Mouse (Mus musculus) gastrocnemius, adult 18-20 months (tissue): ENCODE measurements around the gene Rala. TPM values are rescaled to one million over a fixed set of nuclear protein-coding genes. Genes with fewer than 3 reads are reported as not detected.

Experiments used
- DNase-seq: peaks from one replicate; pipeline ENCODE4 v3.0.0; 2021; ENCODE audit warnings: low spot score
- total RNA-seq, 2 experiments: library from RNA; stranded (reverse); gene quantifications; 2 replicates each; pipeline ENCODE4 v1.2.3; 2021

Rala gene
- total RNA-seq, 2 experiments from 2014 or later = 24.0 to 31.6 TPM

DNA sequence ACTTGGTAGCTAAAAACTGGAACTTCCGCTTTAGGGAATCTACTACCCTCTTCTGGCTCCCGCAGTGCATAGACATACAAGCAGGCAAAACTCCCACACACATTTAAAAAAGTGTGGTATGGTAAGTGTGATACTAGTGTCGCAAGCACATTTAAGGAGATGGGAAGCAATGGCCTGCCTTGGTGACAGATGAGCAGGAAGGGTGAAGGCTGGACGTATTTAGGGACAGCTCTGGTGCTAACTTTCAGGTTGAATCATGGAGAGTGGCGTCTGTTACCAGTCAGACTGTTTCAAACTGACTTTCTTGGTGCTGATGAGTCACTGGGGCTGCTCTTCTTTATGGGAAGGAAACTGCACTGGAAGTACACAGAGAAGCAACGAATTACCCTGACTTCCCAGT is 52.5 kb downstream of the Rala start:
- DNase-seq = no peak

GRCm38 (mm10) chr13:17884211-17884610 is 59.8 kb downstream of the Rala start:
- no peak for DNase-seq

- no peak for DNase-seq
Measured at GRCm38 (mm10) chr13:17879061-17879460, 65.0 kb downstream of the Rala start.

- no peak for DNase-seq
Measured at GRCm38 (mm10) chr13:17866741-17867140, 77.3 kb downstream of the Rala start.

- DNase-seq = no peak
Measured at GRCm38 (mm10) chr13:17860536-17860935, 83.5 kb downstream of the Rala start.

- no peak for DNase-seq
Measured at GRCm38 (mm10) chr13:17859365-17860033, 84.5 kb downstream of the Rala start.

DNA sequence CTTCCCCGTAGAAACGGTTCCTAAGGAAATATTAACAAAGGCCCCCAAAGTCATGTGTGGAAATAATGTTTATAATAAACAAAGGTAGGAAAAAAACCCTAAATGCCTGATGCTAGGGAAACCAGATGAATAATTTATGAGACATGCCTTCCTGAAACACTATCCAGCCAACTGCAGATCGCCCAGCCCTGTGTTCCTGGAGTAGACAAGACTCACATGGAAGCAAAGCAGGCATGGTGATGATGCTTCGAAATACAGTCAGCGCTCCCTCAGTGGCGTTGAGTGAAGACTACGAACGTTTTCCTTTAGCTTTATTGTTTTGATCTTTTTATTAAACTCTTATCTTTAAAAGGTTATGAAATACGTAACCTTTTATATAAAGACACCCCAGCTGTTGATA is 87.0 kb downstream of the Rala start:
- no peak for DNase-seq

DNA sequence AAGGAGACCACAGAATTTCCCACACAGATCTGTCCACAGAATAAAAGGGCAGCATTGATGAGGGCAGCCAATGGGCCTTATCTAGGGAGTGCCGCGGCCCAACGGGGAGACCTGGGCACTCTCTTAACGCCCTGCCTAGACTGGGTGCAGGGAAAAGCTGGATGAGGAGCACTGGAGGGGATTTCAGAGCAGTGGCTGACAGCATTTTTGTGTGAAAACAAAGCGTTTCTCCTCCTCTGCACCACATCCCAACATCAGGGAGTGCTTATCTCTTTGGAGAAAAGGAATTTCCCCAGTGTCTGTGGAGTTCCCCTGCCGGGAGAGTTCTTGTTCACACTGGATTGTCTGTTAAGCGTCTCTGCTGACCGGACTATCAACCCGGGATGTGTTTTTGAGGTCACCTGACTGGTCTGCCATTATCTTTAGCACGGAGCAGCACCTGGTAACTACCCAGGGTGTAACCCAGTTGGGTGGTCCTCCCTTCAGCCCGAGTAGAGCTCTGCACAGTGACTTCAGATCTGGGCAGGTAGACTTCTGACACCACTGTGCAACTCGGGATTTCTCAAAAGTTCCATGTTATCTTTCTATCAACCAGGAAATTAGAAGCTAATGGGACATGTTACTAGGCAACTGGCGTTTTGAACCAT is 88.4 kb downstream of the Rala start:
- DNase-seq = no peak

DNA sequence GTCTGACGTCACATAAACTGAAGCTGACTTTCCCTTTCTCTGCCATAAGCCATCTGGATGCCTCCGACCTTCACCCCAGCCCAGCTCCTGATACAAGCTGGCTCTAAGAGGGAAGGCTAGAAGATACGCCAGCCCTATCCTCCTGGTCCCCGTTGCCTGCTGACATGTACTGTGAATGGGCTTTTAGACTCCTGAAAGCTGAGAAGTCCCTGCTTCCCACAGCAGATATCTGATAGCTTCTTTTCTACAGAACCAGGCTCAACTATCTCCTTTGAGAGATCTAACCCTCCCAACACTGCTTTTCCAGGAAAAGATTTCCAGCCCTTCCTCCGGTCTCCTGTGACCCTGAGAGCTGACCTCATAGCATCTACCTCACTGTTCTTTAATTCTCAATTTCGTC is 89.3 kb downstream of the Rala start:
- peak; percentile 9 for DNase-seq

DNA sequence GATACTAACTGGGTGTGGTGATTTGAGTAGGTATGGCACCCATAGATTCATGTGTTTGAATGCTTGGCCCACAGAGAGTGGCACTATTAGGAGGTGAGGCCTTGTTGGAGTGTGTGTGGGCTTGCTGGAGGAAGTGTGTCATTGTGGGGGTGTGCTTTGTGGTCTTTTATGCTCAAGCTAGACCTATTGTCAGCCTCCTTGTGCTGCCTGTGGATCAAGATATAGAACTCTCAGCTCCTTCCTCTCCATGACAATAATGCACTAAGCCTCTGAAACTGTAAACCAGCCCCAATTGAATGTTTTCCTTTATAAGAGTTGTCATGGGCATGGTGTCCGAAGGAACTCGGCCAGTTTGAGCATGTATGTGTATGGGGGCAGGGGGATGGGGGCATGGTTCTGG is 100.7 kb downstream of the Rala start:
- no peak for DNase-seq

DNA sequence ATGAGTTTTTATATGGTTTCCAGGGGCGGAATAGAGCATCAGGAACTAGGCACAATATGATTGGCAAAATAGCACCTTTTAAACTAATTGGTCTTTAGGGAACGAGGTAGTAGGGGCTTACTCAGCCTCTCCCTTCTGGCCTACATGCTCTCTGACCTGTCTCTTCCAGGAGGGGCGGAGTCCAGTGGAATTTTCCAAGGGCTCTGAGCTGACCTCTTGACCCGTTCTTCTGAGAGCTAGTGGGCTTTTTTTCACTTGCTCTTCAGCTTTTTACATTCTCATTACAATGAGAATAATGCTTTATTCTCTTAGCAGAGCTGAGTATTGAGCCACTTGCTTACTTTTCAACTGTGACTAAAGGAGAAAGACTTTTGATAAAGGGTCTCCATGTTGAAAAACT is 101.3 kb downstream of the Rala start:
- no peak for DNase-seq

DNA sequence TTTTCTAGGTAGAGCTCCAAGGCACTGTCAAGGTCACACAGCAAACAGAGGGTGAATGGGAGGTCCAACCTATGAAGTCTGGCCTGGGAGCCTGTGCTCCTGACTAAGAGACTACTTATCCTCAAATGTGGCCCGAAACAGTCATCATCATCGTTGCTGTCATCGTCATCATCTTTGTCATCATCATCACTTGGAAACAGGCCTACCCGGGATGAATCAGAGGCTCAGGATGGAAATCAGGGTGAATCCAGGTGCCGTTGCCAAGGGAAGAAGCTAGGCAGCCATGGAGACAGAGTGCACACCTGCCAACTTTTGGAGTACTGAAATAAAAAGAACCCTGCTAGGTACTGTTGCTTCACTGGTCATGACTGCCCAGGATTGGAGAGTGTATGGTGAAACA is 104.9 kb downstream of the Rala start:
- no peak for DNase-seq

DNA sequence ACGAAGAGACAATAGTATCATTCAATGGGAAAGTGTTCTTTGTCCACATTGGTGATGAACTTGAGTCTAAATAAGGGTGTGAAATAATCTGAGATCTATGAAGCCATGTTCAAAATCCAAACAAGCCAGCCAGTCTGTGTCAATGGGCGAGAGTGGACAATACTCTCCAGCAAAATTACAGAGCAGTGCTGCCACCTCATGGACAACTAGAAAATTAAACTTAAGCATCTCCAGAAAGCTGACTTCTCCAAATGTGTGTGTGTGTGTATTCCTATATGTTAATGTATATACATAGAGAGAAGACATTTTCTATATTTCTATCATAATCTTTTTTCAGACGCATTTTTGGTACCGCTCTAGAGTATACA is 105.6 kb downstream of the Rala start:
- peak; percentile 66 for DNase-seq

- DNase-seq = peak; percentile 16
Measured at GRCm38 (mm10) chr13:17837610-17838483, 106.2 kb downstream of the Rala start.

- DNase-seq = no peak
Measured at GRCm38 (mm10) chr13:17836808-17837207, 107.2 kb downstream of the Rala start.

DNA sequence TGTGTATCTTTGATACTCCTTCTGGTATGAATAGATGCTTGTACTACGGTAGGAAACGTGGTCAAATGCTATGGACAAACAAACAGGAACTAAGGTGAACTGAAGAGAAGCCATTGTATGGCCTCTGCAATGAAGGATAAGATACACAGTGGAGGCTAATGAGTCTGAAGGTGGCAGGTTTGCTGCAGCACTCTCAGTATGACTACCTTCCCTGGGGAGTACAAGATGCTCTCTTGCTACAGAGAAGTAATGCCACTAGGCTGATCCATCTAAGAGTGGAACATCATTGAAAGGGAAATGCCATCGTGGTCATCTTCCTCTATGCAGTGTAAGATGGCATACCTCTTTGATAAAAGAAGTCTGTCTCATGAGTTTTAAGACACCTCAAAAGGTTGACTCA is 111.1 kb downstream of the Rala start:
- no peak for DNase-seq

Other genes starting within 250 kb of the Rala start
- gene Mplkip, start 249.0 kb downstream of the Rala start, total RNA-seq = 1 to 10 TPM; 5.2 to 6.1 TPM
- gene Sugct, start 248.7 kb downstream of the Rala start, total RNA-seq = 1 to 10 TPM; 1.7 to 3.4 TPM
- gene Cdk13, start 139.1 kb downstream of the Rala start, total RNA-seq = 10 to 100 TPM; 18.6 to 19.6 TPM
- 10 to 100 TPM; 12.7 to 13.9 TPM for gene Yae1d1, start 49.1 kb upstream of the Rala start, total RNA-seq